Mouse (Mus musculus): ENCODE data around the gene Ttll4. TPM values are rescaled to one million over a fixed set of nuclear protein-coding genes. Genes with fewer than 3 reads are reported as not detected.

Ttll4 gene
- polyA plus RNA-seq, 1 experiment from 2014 or later = 31.5 TPM

- ATAC-seq (replicated peaks; ENCODE audit: low FRiP score) = no peak
- H3K4me1 ChIP-seq (replicated peaks; ENCODE audit: control insufficient read depth, insufficient read depth, low read length) = peaks cover 6% of the 10 kb centered on the region; the same call in 1 of the 2 replicates
- no peak for DNase-seq (ENCODE audit: low spot score)
- no peak overlapping the region for H3K4me2 ChIP-seq
- no peaks in the 10 kb centered on the region for H3K36me3 ChIP-seq (ENCODE audit: control insufficient read depth, insufficient read depth, low read length)
- H3K4me3 ChIP-seq (ENCODE audit: low read depth, low read length) = no peak overlapping the region
- 65% methylated on average over 6 of the region's 6 CpGs for WGBS
- no peaks in the 10 kb centered on the region for H3K9me3 ChIP-seq (ENCODE audit: control insufficient read depth, low read length)
- no peak overlapping the region for H3K9ac ChIP-seq (ENCODE audit: low read depth, low read length)
- no peak overlapping the region for H3K27ac ChIP-seq (ENCODE audit: low read depth, low read length)
- H3K27me3 ChIP-seq (replicated peaks; ENCODE audit: control insufficient read depth, insufficient read depth, low read length) = no peaks in the 10 kb centered on the region
Observed at GRCm38 (mm10) chr1:74665153-74665552, 3.6 kb downstream of the Ttll4 start.

GRCm38 (mm10) chr1:74668371-74668770 is 6.8 kb downstream of the Ttll4 start:
- H3K36me3 ChIP-seq (ENCODE audit: control insufficient read depth, insufficient read depth, low read length) = no peaks in the 10 kb centered on the region; the same call in 1 of the 2 replicates
- no peak overlapping the region for H3K9ac ChIP-seq (ENCODE audit: low read depth, low read length)
- H3K27ac ChIP-seq (ENCODE audit: low read depth, low read length) = no peak overlapping the region
- no peak for ATAC-seq (replicated peaks; ENCODE audit: low FRiP score)
- no peaks in the 10 kb centered on the region for H3K9me3 ChIP-seq (ENCODE audit: control insufficient read depth, low read length)
- H3K27me3 ChIP-seq (replicated peaks; ENCODE audit: control insufficient read depth, insufficient read depth, low read length) = no peaks in the 10 kb centered on the region
- H3K4me3 ChIP-seq (ENCODE audit: low read depth, low read length) = no peak overlapping the region
- H3K4me2 ChIP-seq = no peak overlapping the region
- no peak for DNase-seq (ENCODE audit: low spot score)
- 82% methylated on average over 3 of the region's 3 CpGs for WGBS
- H3K4me1 ChIP-seq (replicated peaks; ENCODE audit: control insufficient read depth, insufficient read depth, low read length) = peaks cover 6% of the 10 kb centered on the region; the same call in 1 of the 2 replicates

GRCm38 (mm10) chr1:74672731-74673130 is 11.2 kb downstream of the Ttll4 start:
- no peak overlapping the region for H3K27ac ChIP-seq (ENCODE audit: low read depth, low read length)
- 74% methylated on average over 7 of the region's 7 CpGs for WGBS
- H3K4me2 ChIP-seq = no peak overlapping the region
- no peak for ATAC-seq (replicated peaks; ENCODE audit: low FRiP score)
- H3K4me3 ChIP-seq (ENCODE audit: low read depth, low read length) = no peak overlapping the region
- no peak for DNase-seq (ENCODE audit: low spot score)
- H3K9me3 ChIP-seq (ENCODE audit: control insufficient read depth, low read length) = no peaks in the 10 kb centered on the region
- H3K27me3 ChIP-seq (replicated peaks; ENCODE audit: control insufficient read depth, insufficient read depth, low read length) = no peaks in the 10 kb centered on the region
- no peak overlapping the region for H3K9ac ChIP-seq (ENCODE audit: low read depth, low read length)
- H3K36me3 ChIP-seq (ENCODE audit: control insufficient read depth, insufficient read depth, low read length) = peaks cover 3% of the 10 kb centered on the region
- H3K4me1 ChIP-seq (replicated peaks; ENCODE audit: control insufficient read depth, insufficient read depth, low read length) = no peaks in the 10 kb centered on the region

- no peak overlapping the region for H3K9ac ChIP-seq (ENCODE audit: low read depth, low read length)
- H3K36me3 ChIP-seq (ENCODE audit: control insufficient read depth, insufficient read depth, low read length) = peaks cover 27% of the 10 kb centered on the region
- ATAC-seq (replicated peaks; ENCODE audit: low FRiP score) (no peak), DNase-seq (ENCODE audit: low spot score) (no peak)
- H3K27ac ChIP-seq (ENCODE audit: low read depth, low read length) = no peak overlapping the region
- no peaks in the 10 kb centered on the region for H3K9me3 ChIP-seq (ENCODE audit: control insufficient read depth, low read length)
- H3K4me3 ChIP-seq (ENCODE audit: low read depth, low read length) = no peak overlapping the region
- no peaks in the 10 kb centered on the region for H3K4me1 ChIP-seq (replicated peaks; ENCODE audit: control insufficient read depth, insufficient read depth, low read length)
- H3K4me2 ChIP-seq = no peak overlapping the region
- 81% methylated on average over 3 of the region's 3 CpGs for WGBS
- H3K27me3 ChIP-seq (replicated peaks; ENCODE audit: control insufficient read depth, insufficient read depth, low read length) = no peaks in the 10 kb centered on the region
Observed at GRCm38 (mm10) chr1:74676863-74677262, 15.3 kb downstream of the Ttll4 start.

GRCm38 (mm10) chr1:74677843-74678242 is 16.3 kb downstream of the Ttll4 start:
- H3K36me3 ChIP-seq (ENCODE audit: control insufficient read depth, insufficient read depth, low read length) = peaks cover 32% of the 10 kb centered on the region
- WGBS = 80% methylated on average over 1 of the region's 1 CpGs

GRCm38 (mm10) chr1:74687131-74687530 is 25.6 kb downstream of the Ttll4 start:
- no peak overlapping the region for H3K4me2 ChIP-seq
- no peaks in the 10 kb centered on the region for H3K9me3 ChIP-seq (ENCODE audit: control insufficient read depth, low read length)
- no peak for ATAC-seq (replicated peaks; ENCODE audit: low FRiP score)
- H3K36me3 ChIP-seq (ENCODE audit: control insufficient read depth, insufficient read depth, low read length) = peaks cover 61% of the 10 kb centered on the region
- H3K4me1 ChIP-seq (replicated peaks; ENCODE audit: control insufficient read depth, insufficient read depth, low read length) = no peaks in the 10 kb centered on the region
- no peak overlapping the region for H3K9ac ChIP-seq (ENCODE audit: low read depth, low read length)
- DNase-seq (ENCODE audit: low spot score) = no peak
- 87% methylated on average over 7 of the region's 7 CpGs for WGBS
- H3K27me3 ChIP-seq (replicated peaks; ENCODE audit: control insufficient read depth, insufficient read depth, low read length) = no peaks in the 10 kb centered on the region
- no peak overlapping the region for H3K4me3 ChIP-seq (ENCODE audit: low read depth, low read length)
- no peak overlapping the region for H3K27ac ChIP-seq (ENCODE audit: low read depth, low read length)

More at GRCm38 (mm10) chr1:74677843-74678242, 16.3 kb downstream of the Ttll4 start:
- Histone ChIP-seq H3K4me1 (replicated peaks; ENCODE audit: control insufficient read depth, insufficient read depth, low read length) (no peaks in the 10 kb centered on the region), H3K4me3 (ENCODE audit: low read depth, low read length) (no peak overlapping the region), H3K9ac (ENCODE audit: low read depth, low read length) (no peak overlapping the region), H3K27me3 (replicated peaks; ENCODE audit: control insufficient read depth, insufficient read depth, low read length) (no peaks in the 10 kb centered on the region), H3K27ac (ENCODE audit: low read depth, low read length) (no peak overlapping the region), H3K4me2 (no peak overlapping the region), H3K9me3 (ENCODE audit: control insufficient read depth, low read length) (no peaks in the 10 kb centered on the region)
- DNase-seq (ENCODE audit: low spot score) (no peak), ATAC-seq (replicated peaks; ENCODE audit: low FRiP score) (no peak)

GRCm38 (mm10) chr1:74693891-74694583 is 32.5 kb downstream of the Ttll4 start:
- H3K4me1 ChIP-seq (replicated peaks; ENCODE audit: control insufficient read depth, insufficient read depth, low read length) = no peaks in the 10 kb centered on the region
- H3K4me2 ChIP-seq = no peak overlapping the region
- H3K9me3 ChIP-seq (ENCODE audit: control insufficient read depth, low read length) = no peaks in the 10 kb centered on the region
- H3K4me3 ChIP-seq (ENCODE audit: low read depth, low read length) = no peak overlapping the region
- ATAC-seq (replicated peaks; ENCODE audit: low FRiP score) (no peak), DNase-seq (ENCODE audit: low spot score) (no peak)
- no peaks in the 10 kb centered on the region for H3K27me3 ChIP-seq (replicated peaks; ENCODE audit: control insufficient read depth, insufficient read depth, low read length)
- H3K9ac ChIP-seq (ENCODE audit: low read depth, low read length) = no peak overlapping the region
- H3K36me3 ChIP-seq (ENCODE audit: control insufficient read depth, insufficient read depth, low read length) = peaks cover 52% of the 10 kb centered on the region
- WGBS = 83% methylated on average over 8 of the region's 8 CpGs
- H3K27ac ChIP-seq (ENCODE audit: low read depth, low read length) = no peak overlapping the region

GRCm38 (mm10) chr1:74695836-74696235 is 34.3 kb downstream of the Ttll4 start:
- Histone ChIP-seq H3K27ac (ENCODE audit: low read depth, low read length) (no peak overlapping the region), H3K4me2 (no peak overlapping the region), H3K9ac (ENCODE audit: low read depth, low read length) (no peak overlapping the region), H3K4me3 (ENCODE audit: low read depth, low read length) (no peak overlapping the region), H3K27me3 (replicated peaks; ENCODE audit: control insufficient read depth, insufficient read depth, low read length) (no peaks in the 10 kb centered on the region), H3K4me1 (replicated peaks; ENCODE audit: control insufficient read depth, insufficient read depth, low read length) (no peaks in the 10 kb centered on the region), H3K36me3 (ENCODE audit: control insufficient read depth, insufficient read depth, low read length) (peaks cover 42% of the 10 kb centered on the region), H3K9me3 (ENCODE audit: control insufficient read depth, low read length) (no peaks in the 10 kb centered on the region)
- ATAC-seq (replicated peaks; ENCODE audit: low FRiP score) (no peak), DNase-seq (ENCODE audit: low spot score) (no peak)
- 90% methylated on average over 4 of the region's 4 CpGs for WGBS

- H3K4me1 ChIP-seq (replicated peaks; ENCODE audit: control insufficient read depth, insufficient read depth, low read length) = no peaks in the 10 kb centered on the region
- peaks cover 31% of the 10 kb centered on the region for H3K36me3 ChIP-seq (ENCODE audit: control insufficient read depth, insufficient read depth, low read length)
- no peak overlapping the region for H3K27ac ChIP-seq (ENCODE audit: low read depth, low read length)
- no peak for DNase-seq (ENCODE audit: low spot score)
- 90% methylated on average over 6 of the region's 6 CpGs for WGBS
- no peak overlapping the region for H3K4me2 ChIP-seq
- no peak overlapping the region for H3K9ac ChIP-seq (ENCODE audit: low read depth, low read length)
- no peak for ATAC-seq (replicated peaks; ENCODE audit: low FRiP score)
- no peak overlapping the region for H3K4me3 ChIP-seq (ENCODE audit: low read depth, low read length)
- H3K9me3 ChIP-seq (ENCODE audit: control insufficient read depth, low read length) = no peaks in the 10 kb centered on the region
- no peaks in the 10 kb centered on the region for H3K27me3 ChIP-seq (replicated peaks; ENCODE audit: control insufficient read depth, insufficient read depth, low read length)
Observed at GRCm38 (mm10) chr1:74697416-74697815, 35.9 kb downstream of the Ttll4 start.
